Mouse (Mus musculus) layer of hippocampus, adult 2 months (tissue): ENCODE data around the gene Hhat. TPM values are rescaled to one million over a fixed set of nuclear protein-coding genes. Genes with fewer than 3 reads are reported as not detected.

Source experiments
- DNase-seq, 2 experiments: peaks; one replicate each; pipeline ENCODE4 v3.0.0; 2022; ENCODE audit warnings: low spot score in 2 of 2
- H3K27ac ChIP-seq: fragments of 200-600 bp; 2 replicates; pipeline ENCODE4 v1.8.1; 2022
- H3K4me3 ChIP-seq: fragments of 200-600 bp; 2 replicates; pipeline ENCODE4 v1.8.1; 2022; ENCODE audit warnings: mild to moderate bottlenecking
- CTCF ChIP-seq: fragments of 200-600 bp; conservative IDR thresholded peaks from 2 replicates; pipeline ENCODE4 v1.8.1; 2022; ENCODE audit warnings: antibody characterized with exemption, mild to moderate bottlenecking, moderate library complexity
- total RNA-seq, 2 experiments: library from RNA; stranded (reverse); gene quantifications; 2 replicates each; pipeline ENCODE4 v1.2.3; 2021

Gene Hhat
- total RNA-seq, 2 experiments from 2014 or later: 1.6 TPM

- H3K4me3 ChIP-seq: no peak overlapping the region
- no peak for TF ChIP-seq CTCF
- peak; percentile 39 to 43 for DNase-seq
- H3K27ac ChIP-seq: peak overlapping the region; percentile 70
Measured at GRCm38 (mm10) chr1:192587451-192587850, 183.6 kb downstream of the Hhat start.

DNA sequence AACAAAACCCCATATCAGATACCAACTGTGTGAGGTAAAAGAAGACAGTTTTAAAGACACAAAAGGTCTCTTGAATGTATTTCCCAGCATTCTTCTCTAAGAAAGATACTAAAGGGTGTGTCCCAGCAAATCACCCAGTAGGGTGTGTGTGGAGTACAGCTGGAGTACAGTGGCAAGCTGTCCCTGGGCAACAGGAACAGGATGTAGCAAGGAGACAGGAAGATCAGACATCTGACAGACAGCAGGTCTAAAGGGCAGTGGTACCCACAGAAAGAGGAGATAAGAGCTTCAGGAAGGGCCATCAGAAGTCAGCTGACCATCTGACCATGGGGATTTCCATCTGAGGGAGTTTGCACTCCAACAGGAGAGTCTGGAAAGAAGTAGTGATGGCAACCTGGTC is 185.7 kb downstream of the Hhat start:
- no peak for DNase-seq
- TF ChIP-seq CTCF: no peak
- Histone ChIP-seq H3K4me3 (no peak overlapping the region), H3K27ac (no peak overlapping the region)

- DNase-seq: no peak
- no peak for TF ChIP-seq CTCF
- Histone ChIP-seq H3K4me3 (no peak overlapping the region), H3K27ac (peak overlapping the region; percentile 62; the same call in 1 of the 2 replicates)
Measured at GRCm38 (mm10) chr1:192582921-192583320, 188.1 kb downstream of the Hhat start.

- Histone ChIP-seq H3K4me3 (no peak overlapping the region), H3K27ac (no peak overlapping the region)
- no peak for DNase-seq
- TF ChIP-seq CTCF: no peak
Measured at GRCm38 (mm10) chr1:192564691-192565090, 206.3 kb downstream of the Hhat start.

GRCm38 (mm10) chr1:192559341-192559740 is 211.7 kb downstream of the Hhat start:
- TF ChIP-seq CTCF: no peak
- H3K4me3 ChIP-seq: no peak overlapping the region
- peak overlapping the region; percentile 65; the same call in 1 of the 2 replicates for H3K27ac ChIP-seq
- no peak for DNase-seq

DNA sequence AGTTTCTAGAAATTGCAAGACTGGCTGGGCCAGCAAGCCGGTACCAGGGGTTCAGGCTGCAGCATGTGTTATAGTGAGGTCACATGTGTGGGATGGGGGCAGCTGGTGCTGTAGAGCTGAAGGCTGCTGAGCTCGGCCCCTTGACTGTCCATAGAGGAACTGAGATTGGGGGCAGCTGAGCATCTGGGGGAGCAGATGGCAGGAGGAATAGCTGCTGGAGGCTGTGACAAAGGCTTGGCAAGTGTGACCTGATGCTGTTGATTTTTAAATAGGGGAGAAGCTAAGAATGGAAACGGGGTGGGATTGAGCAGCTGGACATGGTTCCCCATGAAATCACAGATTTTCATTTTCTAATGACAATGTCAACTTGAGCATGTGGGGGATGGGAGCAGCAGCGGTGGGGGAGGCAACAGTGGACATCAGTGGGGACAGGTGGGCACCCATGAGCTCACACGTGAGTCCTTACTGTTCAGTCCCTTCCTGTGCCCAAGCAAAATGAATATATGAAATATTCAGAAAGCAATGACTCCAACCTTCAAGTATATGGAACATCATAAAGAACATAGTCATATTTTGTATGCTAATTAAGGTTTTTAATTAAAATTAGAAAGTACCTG is 212.9 kb downstream of the Hhat start:
- H3K4me3 ChIP-seq: no peak overlapping the region
- peak in 1 of 2 experiments; percentile 53 for DNase-seq
- H3K27ac ChIP-seq: peak overlapping the region; percentile 65
- no peak for TF ChIP-seq CTCF

DNA sequence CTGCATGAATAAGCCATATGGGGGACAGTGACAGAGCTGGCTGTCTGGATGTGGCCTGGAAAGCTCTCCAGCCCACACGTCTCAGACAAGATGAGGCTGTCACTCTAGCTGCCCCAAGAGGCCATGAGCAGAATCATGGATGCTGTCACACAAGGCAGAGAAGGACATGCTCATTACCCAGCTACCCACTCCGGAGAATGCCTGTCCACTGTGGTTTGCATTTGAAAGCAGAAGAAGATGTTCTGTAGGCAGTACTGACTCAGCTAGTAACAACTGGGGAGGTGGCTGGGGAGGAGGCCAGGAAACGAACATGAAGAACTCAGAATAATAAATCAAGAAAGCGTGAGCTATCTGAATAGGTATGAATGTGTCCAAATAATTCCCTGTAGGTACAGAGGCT is 215.5 kb downstream of the Hhat start:
- Histone ChIP-seq H3K4me3 (no peak overlapping the region), H3K27ac (peak overlapping the region; percentile 48; the same call in 1 of the 2 replicates)
- TF ChIP-seq CTCF: no peak
- peak in 1 of 2 experiments; percentile 13 for DNase-seq

DNA sequence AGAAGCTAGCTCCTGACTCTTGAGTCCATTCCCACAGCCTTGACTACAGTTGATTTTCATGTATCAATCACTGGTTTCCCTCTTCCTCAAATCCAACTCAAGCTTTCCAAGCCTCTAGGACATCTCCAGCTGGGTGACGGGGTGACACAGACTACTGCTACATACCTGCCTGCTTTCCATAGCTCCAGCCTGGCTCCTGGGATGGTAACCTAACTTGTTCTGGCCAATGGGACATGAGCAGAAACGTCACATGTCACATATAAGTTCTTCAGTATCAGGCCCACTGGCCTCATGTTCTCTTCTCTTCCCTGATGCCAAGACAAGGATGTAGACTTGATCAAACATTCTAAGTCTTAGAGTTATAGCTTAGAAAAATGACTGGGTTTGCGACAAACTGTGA is 220.5 kb downstream of the Hhat start:
- DNase-seq: no peak
- TF ChIP-seq CTCF: no peak
- Histone ChIP-seq H3K4me3 (no peak overlapping the region), H3K27ac (no peak overlapping the region)

DNA sequence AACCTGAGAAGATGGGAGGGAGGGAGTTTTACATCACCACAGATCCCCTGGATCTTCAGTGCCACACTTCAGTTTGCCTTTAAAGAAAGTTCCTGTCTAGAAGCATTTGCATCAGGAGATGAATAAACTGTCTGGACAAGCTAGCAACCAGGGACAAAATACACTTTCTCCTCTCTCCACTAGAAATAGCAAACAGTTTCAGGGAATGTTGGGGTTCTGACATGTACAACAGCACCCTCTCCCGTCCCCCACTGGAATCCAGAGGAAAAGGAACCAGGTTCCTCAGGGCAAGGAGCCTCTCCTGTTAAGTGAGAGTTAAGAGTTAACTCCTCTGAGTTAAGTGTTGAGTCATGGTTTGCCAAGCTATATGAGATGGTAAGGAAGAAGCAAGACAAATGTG is 224.2 kb downstream of the Hhat start:
- H3K4me3 ChIP-seq: no peak overlapping the region
- no peak overlapping the region for H3K27ac ChIP-seq
- DNase-seq: peak; percentile 9 to 29
- TF ChIP-seq CTCF: peak; percentile 67

DNA sequence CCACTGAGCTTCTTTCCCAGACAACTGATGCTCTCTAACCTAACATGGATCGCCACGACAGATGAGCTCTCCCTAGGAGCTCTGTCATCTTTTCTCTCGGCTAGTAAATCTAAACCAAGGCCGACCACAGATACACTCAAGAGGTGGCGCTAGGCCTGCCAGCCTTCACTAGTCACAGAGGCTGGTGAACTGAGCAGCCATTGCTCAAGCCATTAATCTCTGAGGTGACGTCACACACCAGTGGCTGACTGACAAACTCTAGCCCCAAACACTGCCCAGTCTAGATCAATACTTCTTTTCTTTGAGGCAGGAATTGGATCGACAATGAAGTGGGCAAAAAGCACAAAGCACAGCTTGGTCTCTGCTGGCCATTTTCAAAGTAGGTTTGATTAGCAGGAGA is 226.1 kb downstream of the Hhat start:
- H3K4me3 ChIP-seq: no peak overlapping the region
- no peak for TF ChIP-seq CTCF

DNA sequence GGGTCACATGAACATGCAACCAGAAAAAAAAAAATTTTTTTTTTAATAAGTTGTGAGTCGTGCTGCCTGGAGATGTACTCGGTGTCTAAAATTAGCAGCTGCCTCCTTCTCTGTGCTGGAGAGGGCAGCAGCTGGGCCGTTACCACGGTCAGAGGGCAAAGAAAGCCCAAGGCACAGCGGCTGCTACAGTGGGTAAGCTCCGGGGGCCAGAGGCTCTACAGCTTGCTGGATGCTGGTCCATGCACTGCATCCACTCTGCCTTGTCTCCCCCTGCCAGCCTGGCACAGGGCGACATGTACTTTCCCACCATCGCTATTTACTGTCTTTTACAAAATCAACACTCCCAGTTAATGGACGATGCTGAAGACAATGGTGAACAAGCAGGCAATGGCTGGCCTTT is 226.9 kb downstream of the Hhat start:
- Histone ChIP-seq H3K27ac (no peak overlapping the region), H3K4me3 (no peak overlapping the region)
- no peak for TF ChIP-seq CTCF
- no peak for DNase-seq

More for the DNA sequence above, 226.1 kb downstream of the Hhat start:
- no peak for DNase-seq
- H3K27ac ChIP-seq: no peak overlapping the region

DNA sequence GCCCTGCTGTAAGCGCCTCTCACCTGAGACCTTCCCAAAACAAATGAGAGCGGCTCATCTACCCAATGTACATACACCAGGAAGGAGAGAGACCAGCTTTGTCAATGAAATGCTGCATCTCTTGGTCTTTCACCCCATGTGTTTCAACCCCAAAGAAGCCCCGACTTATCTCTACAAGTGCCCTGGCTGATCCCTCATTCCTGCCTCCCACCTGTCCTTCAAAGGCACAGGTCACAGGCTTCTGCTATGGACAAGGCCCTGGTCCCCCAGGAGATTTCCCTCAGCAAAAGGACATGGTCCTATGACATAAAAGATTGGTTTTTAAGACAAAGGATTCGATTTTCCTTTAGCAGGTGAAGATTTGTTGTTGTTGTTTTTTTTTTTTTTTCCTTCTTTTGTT is 227.3 kb downstream of the Hhat start:
- Histone ChIP-seq H3K4me3 (no peak overlapping the region), H3K27ac (no peak overlapping the region)
- TF ChIP-seq CTCF: no peak
- DNase-seq: no peak

- TF ChIP-seq CTCF: no peak
- no peak for DNase-seq
- no peak overlapping the region for H3K4me3 ChIP-seq
- no peak overlapping the region for H3K27ac ChIP-seq
Measured at GRCm38 (mm10) chr1:192542093-192542492, 228.9 kb downstream of the Hhat start.

- Histone ChIP-seq H3K4me3 (no peak overlapping the region), H3K27ac (no peak overlapping the region)
- no peak for DNase-seq
- no peak for TF ChIP-seq CTCF
Measured at GRCm38 (mm10) chr1:192537169-192537568, 233.9 kb downstream of the Hhat start.

GRCm38 (mm10) chr1:192536440-192536839 is 234.6 kb downstream of the Hhat start:
- no peak for DNase-seq
- no peak for TF ChIP-seq CTCF

More at GRCm38 (mm10) chr1:192536440-192536839, 234.6 kb downstream of the Hhat start:
- Histone ChIP-seq H3K27ac (no peak overlapping the region), H3K4me3 (no peak overlapping the region)
